Mouse (Mus musculus) hindbrain, embryonic 16.5 days (tissue): ENCODE data around the gene Igsf3. TPM values are rescaled to one million over a fixed set of nuclear protein-coding genes. Genes with fewer than 3 reads are reported as not detected.
A peak's percentile ranks its signal among the peaks of the same experiment; 100 is the strongest.

Source experiments
- ATAC-seq: fragments of 200-750 bp; cut with Nextera tagmentation; 2 replicates; pipeline ENCODE4 v1.8.0; 2017; ENCODE audit warnings: moderate TSS enrichment, moderate library complexity
- H3K27ac ChIP-seq: fragments of 300-500 bp; sonication (generic); 2 replicates; pipeline ENCODE4 v1.5.1; 2014; ENCODE audit warnings: low read depth, mild to moderate bottlenecking, control low read depth, low read length, moderate library complexity
- H3K27me3 ChIP-seq: fragments of 300-500 bp; sonication (generic); replicated peaks from 2 replicates; pipeline ENCODE4 v1.6.1; 2014; ENCODE audit warnings: low read length; ENCODE audit not compliant: control insufficient read depth, insufficient read depth
- H3K36me3 ChIP-seq: fragments of 300-500 bp; sonication (generic); 2 replicates; pipeline ENCODE4 v1.6.1; 2014; ENCODE audit warnings: mild to moderate bottlenecking, low read length, moderate library complexity, mixed read lengths; ENCODE audit not compliant: control insufficient read depth, insufficient read depth
- H3K4me1 ChIP-seq: fragments of 300-500 bp; sonication (generic); 2 replicates; pipeline ENCODE4 v1.6.1; 2014; ENCODE audit warnings: low read depth, low read length; ENCODE audit not compliant: control insufficient read depth, insufficient read depth
- H3K4me2 ChIP-seq: fragments of 300-500 bp; sonication (generic); 2 replicates; pipeline ENCODE4 v1.6.1; 2014; ENCODE audit warnings: mild to moderate bottlenecking, low read length, control low read depth, moderate library complexity
- H3K4me3 ChIP-seq: fragments of 300-500 bp; sonication (generic); 2 replicates; pipeline ENCODE4 v1.5.1; 2014; ENCODE audit warnings: mild to moderate bottlenecking, low read length, control low read depth, moderate library complexity
- H3K9ac ChIP-seq: fragments of 300-500 bp; sonication (generic); 2 replicates; pipeline ENCODE4 v1.6.1; 2014; ENCODE audit warnings: low read depth, mild to moderate bottlenecking, control low read depth, low read length, moderate library complexity
- H3K9me3 ChIP-seq: fragments of 300-500 bp; sonication (generic); 2 replicates; pipeline ENCODE4 v1.6.1; 2014; ENCODE audit warnings: mild to moderate bottlenecking, low read length, moderate library complexity; ENCODE audit not compliant: control insufficient read depth
- WGBS: fragments of 180-500 bp; shearing (Covaris S2); extraction: QIAGEN DNeasy Blood & Tissue Kit; methylation state at CpG from one replicate; pipeline ENCODE4 v1.1.7; 2014; 5-methylcytosine and 5-hydroxymethylcytosine counted together
- polyA plus RNA-seq: library from polyadenylated mRNA; unstranded; fragments of >200 nt; fragmentation: Nextera tagmentation; extraction: Ambion mirVana; gene quantifications from 2 replicates; pipeline ENCODE4 v1.2.1, GENCODE M21; 2015

The Igsf3 gene
- polyA plus RNA-seq, 1 experiment from 2014 or later = 79.0 TPM

- peaks cover 8% of the 10 kb centered on the region for H3K4me1 ChIP-seq
- no peak overlapping the region for H3K4me3 ChIP-seq
- H3K27ac ChIP-seq = peak overlapping the region; percentile 8; the same call in 1 of the 2 replicates
- ATAC-seq = peak; percentile 41; the same call in 1 of the 2 replicates
- H3K36me3 ChIP-seq = peaks cover 16% of the 10 kb centered on the region
- 68% methylated on average over 3 of the region's 3 CpGs for WGBS
- no peaks in the 10 kb centered on the region for H3K27me3 ChIP-seq
- no peak overlapping the region for H3K9ac ChIP-seq
- H3K9me3 ChIP-seq = no peaks in the 10 kb centered on the region
- H3K4me2 ChIP-seq = no peak overlapping the region
Observed at GRCm38 (mm10) chr3:101448765-101449164, 71.9 kb downstream of the Igsf3 start.

GRCm38 (mm10) chr3:101450811-101451428, 74.0 kb downstream of the Igsf3 start:
- WGBS = 91% methylated on average over 31 of the region's 31 CpGs
- H3K4me3 ChIP-seq = no peak overlapping the region
- no peaks in the 10 kb centered on the region for H3K27me3 ChIP-seq
- no peak for ATAC-seq
- H3K27ac ChIP-seq = no peak overlapping the region
- H3K9ac ChIP-seq = no peak overlapping the region
- peaks cover 4% of the 10 kb centered on the region; the same call in 1 of the 2 replicates for H3K4me1 ChIP-seq
- peaks cover 23% of the 10 kb centered on the region for H3K36me3 ChIP-seq
- H3K4me2 ChIP-seq = no peak overlapping the region
- no peaks in the 10 kb centered on the region for H3K9me3 ChIP-seq

- Histone ChIP-seq H3K4me3 (no peak overlapping the region), H3K27me3 (no peaks in the 10 kb centered on the region), H3K4me2 (no peak overlapping the region), H3K9ac (no peak overlapping the region), H3K9me3 (peaks cover 4% of the 10 kb centered on the region), H3K4me1 (peaks cover 10% of the 10 kb centered on the region), H3K27ac (no peak overlapping the region), H3K36me3 (peaks cover 21% of the 10 kb centered on the region)
- 70% methylated on average over 7 of the region's 7 CpGs for WGBS
- ATAC-seq = no peak
Observed at GRCm38 (mm10) chr3:101460618-101461017, 83.7 kb downstream of the Igsf3 start.

- Histone ChIP-seq H3K4me3 (no peak overlapping the region), H3K27ac (no peak overlapping the region; the same call in 1 of the 2 replicates), H3K27me3 (no peaks in the 10 kb centered on the region), H3K9ac (0 out of 2 replicates have a peak overlapping the region, but pooled peaks have one; percentile 18), H3K4me1 (peaks cover 10% of the 10 kb centered on the region), H3K9me3 (peaks cover 4% of the 10 kb centered on the region), H3K36me3 (peaks cover 21% of the 10 kb centered on the region), H3K4me2 (no peak overlapping the region)
- ATAC-seq = no peak
- 56% methylated on average over 7 of the region's 7 CpGs for WGBS
Observed at GRCm38 (mm10) chr3:101461046-101461445, 84.2 kb downstream of the Igsf3 start.

GRCm38 (mm10) chr3:101461816-101462215, 84.9 kb downstream of the Igsf3 start:
- 17% methylated on average over 8 of the region's 8 CpGs for WGBS
- no peak overlapping the region for H3K4me2 ChIP-seq
- H3K27me3 ChIP-seq = no peaks in the 10 kb centered on the region
- H3K27ac ChIP-seq = peak overlapping the region; percentile 1
- H3K9ac ChIP-seq = peak overlapping the region; percentile 49; the same call in 1 of the 2 replicates
- H3K9me3 ChIP-seq = peaks cover 4% of the 10 kb centered on the region
- peaks cover 21% of the 10 kb centered on the region for H3K36me3 ChIP-seq
- H3K4me3 ChIP-seq = no peak overlapping the region
- peaks cover 10% of the 10 kb centered on the region for H3K4me1 ChIP-seq
- ATAC-seq = no peak

- 16% methylated on average over 5 of the region's 5 CpGs for WGBS
- H3K4me2 ChIP-seq = no peak overlapping the region
- H3K9me3 ChIP-seq = peaks cover 4% of the 10 kb centered on the region
- no peak overlapping the region for H3K9ac ChIP-seq
- peaks cover 10% of the 10 kb centered on the region for H3K4me1 ChIP-seq
- ATAC-seq = peak; percentile 62
- peaks cover 21% of the 10 kb centered on the region for H3K36me3 ChIP-seq
- no peak overlapping the region for H3K4me3 ChIP-seq
- no peaks in the 10 kb centered on the region for H3K27me3 ChIP-seq
- no peak overlapping the region for H3K27ac ChIP-seq
Observed at GRCm38 (mm10) chr3:101462294-101462693, 85.4 kb downstream of the Igsf3 start.

GRCm38 (mm10) chr3:101463491-101463890, 86.6 kb downstream of the Igsf3 start:
- Histone ChIP-seq H3K4me3 (no peak overlapping the region), H3K4me2 (no peak overlapping the region), H3K9me3 (peaks cover 4% of the 10 kb centered on the region), H3K4me1 (peaks cover 10% of the 10 kb centered on the region), H3K27ac (no peak overlapping the region), H3K36me3 (peaks cover 10% of the 10 kb centered on the region), H3K9ac (no peak overlapping the region), H3K27me3 (no peaks in the 10 kb centered on the region)
- no peak for ATAC-seq
- WGBS = 92% methylated on average over 3 of the region's 3 CpGs

DNA sequence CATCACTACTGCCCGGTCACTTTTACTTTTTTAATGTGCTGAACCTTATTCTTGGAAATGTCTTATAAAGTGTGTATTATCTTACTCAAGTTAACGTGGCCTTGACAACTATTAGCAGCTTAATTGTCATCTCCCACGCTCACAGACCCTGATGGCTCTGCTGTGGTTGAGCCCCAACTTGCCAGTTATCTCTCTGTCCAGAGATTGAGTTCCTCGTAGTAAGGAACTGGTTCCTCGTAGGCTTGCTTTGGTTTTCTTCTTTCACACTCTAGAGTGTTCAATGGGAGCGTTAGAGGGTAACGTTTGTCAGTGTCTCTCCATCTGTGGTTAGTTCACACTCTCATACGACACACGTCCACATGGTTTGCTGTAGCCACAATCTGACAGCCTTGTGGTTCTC, 92.8 kb downstream of the Igsf3 start:
- H3K27ac ChIP-seq = no peak overlapping the region
- H3K4me3 ChIP-seq = no peak overlapping the region
- WGBS = 88% methylated on average over 9 of the region's 9 CpGs
- H3K4me1 ChIP-seq = no peaks in the 10 kb centered on the region
- H3K9me3 ChIP-seq = no peaks in the 10 kb centered on the region
- no peak overlapping the region for H3K9ac ChIP-seq
- no peaks in the 10 kb centered on the region for H3K36me3 ChIP-seq
- no peak for ATAC-seq
- no peak overlapping the region for H3K4me2 ChIP-seq
- H3K27me3 ChIP-seq = no peaks in the 10 kb centered on the region

GRCm38 (mm10) chr3:101471881-101472280, 95.0 kb downstream of the Igsf3 start:
- H3K27ac ChIP-seq = no peak overlapping the region
- H3K4me3 ChIP-seq = no peak overlapping the region
- H3K4me2 ChIP-seq = no peak overlapping the region
- H3K9ac ChIP-seq = no peak overlapping the region
- no peaks in the 10 kb centered on the region for H3K9me3 ChIP-seq
- ATAC-seq = no peak
- no peaks in the 10 kb centered on the region for H3K27me3 ChIP-seq
- 45% methylated on average over 4 of the region's 4 CpGs for WGBS
- H3K4me1 ChIP-seq = no peaks in the 10 kb centered on the region
- no peaks in the 10 kb centered on the region for H3K36me3 ChIP-seq
